Mouse (Mus musculus) MEL (cell line): ENCODE data around the gene Hk2.

Experiments used
- BHLHE40 ChIP-seq: IDR thresholded peaks from 2 replicates; pipeline ENCODE4 v1.6.1; 2012; ENCODE audit warnings: low read depth, mild to moderate bottlenecking, inconsistent platforms, low read length, improper control_type of control experiment, borderline replicate concordance
- CTCF ChIP-seq, 3 experiments: IDR thresholded peaks in 2 of 3; conservative IDR thresholded peaks in 1 of 3; 2 replicates each; pipeline ENCODE4 v1.5.1; 2011 to 2012; ENCODE audit warnings: low read length in 3 of 3, low read depth in 2 of 3, mild to moderate bottlenecking in 2 of 3, improper control_type of control experiment in 1 of 3, inconsistent platforms in 1 of 3, mixed read lengths in 1 of 3, moderate library complexity in 1 of 3; ENCODE audit not compliant: control insufficient read depth in 1 of 3, insufficient read depth in 1 of 3, poor library complexity in 1 of 3, severe bottlenecking in 1 of 3
- E2F4 ChIP-seq: IDR thresholded peaks from 2 replicates; pipeline ENCODE4 v1.6.1; 2011; ENCODE audit warnings: low read depth, low read length, improper control_type of control experiment, borderline replicate concordance
- MAX ChIP-seq: IDR thresholded peaks from 2 replicates; pipeline ENCODE4 v1.6.1; 2011; ENCODE audit warnings: low read length, improper control_type of control experiment
- UBTF ChIP-seq: IDR thresholded peaks from 2 replicates; pipeline ENCODE4 v1.6.1; 2012; ENCODE audit warnings: low read depth, mild to moderate bottlenecking, inconsistent platforms, low read length, improper control_type of control experiment, moderate library complexity, borderline replicate concordance; ENCODE audit not compliant: insufficient read depth

GRCm38 (mm10) chr6:82775386-82775785 lies 1.1 kb upstream of the Hk2 start:
- TF ChIP-seq BHLHE40 (no peak), E2F4 (no peak), MAX (no peak), CTCF (IDR thresholded peaks at IDR 0.05 in 2 of 3, conservative IDR thresholded peaks at IDR 0.05 in 1 of 3; ENCODE audit: control insufficient read depth in 1 of 3, insufficient read depth in 1 of 3, low read depth in 2 of 3, low read length in 3 of 3, poor library complexity in 1 of 3, severe bottlenecking in 1 of 3) (no peak), UBTF (no peak)
